Mouse (Mus musculus): ENCODE results near the gene Cybrd1.

The Cybrd1 gene

DNA sequence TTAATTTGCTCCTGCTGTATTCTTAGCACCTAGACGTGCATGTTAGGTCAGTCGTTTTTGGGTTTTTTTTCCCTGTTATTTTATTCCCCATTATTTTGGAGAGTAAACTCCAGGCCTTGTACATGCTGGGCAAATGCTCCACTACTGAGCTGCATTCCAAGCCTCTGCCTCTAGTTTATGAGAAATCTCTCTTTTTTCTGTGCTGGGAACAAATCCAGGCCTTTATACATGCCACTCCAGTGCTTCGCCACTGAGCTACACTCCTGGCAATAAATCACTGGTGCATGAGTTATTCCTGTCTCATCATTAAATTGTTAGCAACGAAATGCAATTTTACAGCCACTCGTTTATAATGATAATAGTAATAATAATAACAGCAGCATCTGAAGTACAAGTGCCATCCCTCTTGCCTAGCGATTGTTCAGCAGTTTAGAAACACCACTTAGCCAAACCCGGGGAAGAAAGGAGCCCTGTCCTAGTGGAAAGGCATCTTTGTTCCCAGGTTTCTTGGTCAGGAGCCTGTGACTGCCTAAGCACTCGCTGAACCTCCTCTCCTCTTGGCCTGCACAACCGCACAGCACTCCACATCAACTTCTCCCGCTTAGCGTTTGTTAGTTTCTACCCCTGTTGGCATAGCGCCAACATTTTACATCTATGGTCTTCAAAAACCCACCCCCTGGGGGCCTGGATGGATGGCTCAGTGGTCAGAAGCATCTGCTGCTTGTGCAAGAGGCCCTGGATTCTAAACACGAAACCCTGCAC lies 4.7 kb downstream of the Cybrd1 start:
- in situ Hi-C loops (cut with MboI, MseI): no loop called here

DNA sequence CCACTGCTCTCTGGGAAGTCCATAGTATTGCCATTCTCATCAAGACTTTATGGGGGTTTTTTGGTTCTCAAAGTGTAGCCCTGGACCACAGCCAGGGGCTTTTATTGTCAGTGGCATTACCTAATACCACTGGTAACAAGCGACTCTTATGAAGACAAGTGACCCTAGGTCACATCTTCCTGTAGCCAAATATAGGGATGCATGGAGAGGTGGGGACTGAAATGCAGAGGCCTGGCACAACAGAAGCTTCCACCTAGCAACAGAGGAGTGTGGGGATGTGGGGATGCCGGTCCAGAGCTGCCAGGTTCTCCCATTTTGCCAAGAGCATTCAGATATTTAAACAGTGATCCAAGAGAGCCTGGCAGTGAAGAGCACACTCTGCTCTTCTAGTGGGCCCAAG lies 5.9 kb downstream of the Cybrd1 start:
- in situ Hi-C loops (cut with MboI, MseI): no loop called here

DNA sequence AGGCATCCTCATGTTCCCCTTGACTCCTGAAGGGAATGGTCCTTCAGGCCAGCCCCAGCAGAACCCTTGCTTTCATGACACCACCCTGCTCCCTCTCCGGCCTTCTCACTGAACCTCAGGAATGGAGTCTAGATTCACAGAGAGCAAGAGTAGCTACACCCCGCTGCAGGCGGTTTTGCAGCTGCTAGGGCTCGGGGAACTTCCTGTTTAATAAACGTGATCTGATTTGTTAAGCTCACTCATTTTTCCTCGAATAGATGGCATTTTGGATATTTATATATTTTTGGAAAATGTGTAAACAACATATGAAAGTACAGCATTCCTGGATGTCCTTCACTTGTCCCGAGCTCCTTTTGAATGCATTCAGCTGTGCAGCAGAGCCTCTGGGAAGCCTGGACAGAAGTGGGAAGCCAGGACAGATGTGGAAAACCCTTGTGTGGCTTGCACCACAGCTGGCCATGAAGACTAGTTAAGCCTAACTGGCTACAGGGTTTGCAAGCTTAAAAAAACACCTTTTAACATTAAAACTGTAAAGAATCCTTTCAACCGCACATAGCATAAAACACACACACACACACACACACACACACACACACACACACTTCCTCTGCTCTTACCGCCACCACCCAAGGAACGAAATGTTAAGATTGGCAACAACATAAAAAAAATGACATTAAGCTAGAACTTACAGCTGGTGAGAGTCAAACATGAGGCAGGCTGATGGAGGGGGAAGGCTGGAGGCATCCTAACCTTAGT lies 10.2 kb downstream of the Cybrd1 start:
- in situ Hi-C loops (cut with MboI, MseI): no loop called here

DNA sequence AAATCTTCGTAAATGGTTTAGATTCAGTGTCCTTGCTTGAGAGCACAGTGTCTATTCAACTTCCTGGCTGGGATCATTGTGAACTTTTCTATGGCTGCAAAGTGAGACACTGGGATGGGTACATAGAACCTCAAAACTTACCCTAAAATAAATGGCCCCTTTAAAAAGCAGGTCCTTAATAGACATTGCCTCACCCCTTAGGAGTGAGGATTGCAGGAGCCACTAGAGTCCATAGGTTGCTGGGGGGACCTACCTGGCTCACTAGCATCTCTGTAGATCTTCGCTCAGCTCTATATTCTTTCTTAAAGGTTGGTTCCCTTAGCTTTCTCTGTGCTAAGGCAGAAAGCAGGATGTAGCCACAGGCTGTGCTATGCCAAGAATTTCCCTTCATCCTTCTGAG lies 12.6 kb downstream of the Cybrd1 start:
- in situ Hi-C loops (cut with MboI, MseI): no loop called here

DNA sequence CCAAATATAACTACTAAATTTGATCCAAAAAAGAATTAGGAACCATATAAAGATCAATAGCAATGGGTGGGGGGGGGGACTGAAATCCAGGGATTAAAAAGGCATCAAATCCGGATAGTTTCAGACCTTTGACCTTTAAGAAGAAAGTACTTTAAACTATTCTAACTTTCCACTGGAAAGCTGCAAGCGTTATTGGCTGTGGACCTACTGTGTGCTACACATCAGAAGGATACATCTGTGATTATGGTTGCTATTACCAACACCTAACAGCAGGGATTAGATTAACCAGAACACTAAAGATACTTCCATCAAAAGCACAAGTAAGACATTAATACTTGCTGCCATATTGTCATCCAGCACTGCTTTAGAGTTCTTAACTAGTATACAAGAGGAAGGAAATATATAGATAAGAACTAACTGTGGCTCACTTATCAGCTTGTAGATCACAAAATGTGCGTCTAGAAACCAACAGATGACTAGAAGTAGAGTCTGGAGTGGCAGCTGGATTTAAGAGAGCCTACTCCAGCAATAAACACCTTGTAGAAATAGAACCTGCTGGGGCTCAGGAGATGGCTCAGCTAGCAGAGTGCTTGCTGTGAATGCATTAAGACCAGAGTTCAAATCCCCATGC lies 14.3 kb downstream of the Cybrd1 start:
- in situ Hi-C loops (cut with MboI, MseI): no loop called here

DNA sequence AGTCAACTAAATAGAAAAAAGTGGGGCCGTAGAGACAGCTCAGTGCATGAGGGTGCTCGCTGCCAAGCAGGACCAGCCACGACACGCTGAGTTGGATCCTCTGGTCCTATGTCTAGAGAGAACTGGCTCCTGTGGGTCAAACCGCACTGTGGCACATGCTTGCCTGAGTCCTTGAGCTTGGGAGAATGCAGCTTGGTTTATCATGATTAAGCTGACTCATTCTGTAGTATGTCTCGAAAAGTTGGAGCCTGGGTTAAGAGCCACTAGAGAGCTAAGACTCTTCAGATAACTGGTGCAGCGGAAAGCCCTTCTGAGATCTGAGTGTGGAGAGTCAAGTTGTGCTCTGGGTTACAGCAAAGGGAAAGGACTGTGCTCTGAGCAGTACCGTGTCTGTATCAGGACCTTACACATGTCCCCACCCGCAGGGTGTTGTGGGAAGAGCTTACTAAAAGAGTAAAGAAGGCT lies 16.4 kb downstream of the Cybrd1 start:
- in situ Hi-C loops (cut with MboI, MseI): no loop called here

DNA sequence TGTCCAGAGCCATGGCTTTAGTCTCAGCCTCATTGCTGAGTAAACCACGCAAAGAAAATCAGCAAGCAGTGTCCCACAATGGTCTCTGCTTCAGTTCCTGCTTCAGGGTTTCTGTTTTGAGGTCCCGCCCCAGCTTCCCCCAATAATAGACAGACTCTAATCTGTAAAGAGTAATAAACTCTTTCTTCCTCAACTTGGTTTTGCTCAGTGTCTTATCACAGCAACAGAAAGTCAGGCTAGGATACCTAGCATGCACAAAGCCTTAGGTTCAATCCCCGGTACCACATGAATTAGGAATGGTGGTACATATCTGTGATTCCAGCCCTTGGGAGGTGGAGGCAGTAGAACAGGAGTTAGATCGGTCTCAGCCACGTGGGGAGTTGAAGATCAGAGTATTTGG lies 17.1 kb downstream of the Cybrd1 start:
- in situ Hi-C loops (cut with MboI, MseI): no loop called here

DNA sequence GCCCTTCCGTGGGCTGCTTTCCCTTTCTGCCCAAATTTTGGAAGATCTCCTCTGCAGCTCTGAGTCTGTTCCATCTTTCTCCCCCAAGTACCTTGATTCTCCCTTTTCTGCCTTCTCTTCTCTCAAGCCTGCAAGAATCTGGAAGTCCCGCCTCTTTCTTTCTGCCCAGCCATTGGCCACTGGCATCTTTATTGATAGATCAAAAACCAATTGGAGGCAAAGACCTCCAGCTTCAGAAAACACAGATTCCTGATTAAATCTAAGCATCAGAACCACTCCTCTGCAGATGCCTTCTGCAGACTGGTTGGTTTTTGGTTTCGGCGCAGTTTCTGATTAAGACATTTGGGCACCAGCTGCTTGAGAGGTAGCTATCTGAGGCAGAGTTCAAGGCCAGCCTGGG lies 22.9 kb downstream of the Cybrd1 start:
- in situ Hi-C loops (cut with MboI, MseI): no loop called here

DNA sequence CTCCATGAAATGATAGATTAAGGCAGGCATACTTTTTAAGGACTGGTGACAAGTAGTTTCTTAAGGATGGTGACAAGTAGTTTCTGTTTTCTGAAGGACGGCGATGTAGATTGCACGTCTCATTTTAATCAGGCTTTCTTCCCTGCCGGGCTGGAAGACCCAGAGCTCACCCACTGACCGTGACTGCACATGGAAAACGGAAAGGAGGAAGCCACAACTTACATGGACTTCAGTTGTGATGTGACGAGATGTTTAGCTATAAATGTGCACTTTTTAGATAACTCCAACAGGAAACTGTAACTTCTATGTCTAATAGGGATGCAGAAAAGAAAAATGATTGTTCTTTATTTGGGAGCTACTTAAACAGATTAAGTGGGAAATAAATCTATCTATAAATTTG lies 24.7 kb downstream of the Cybrd1 start:
- in situ Hi-C loops (cut with MboI, MseI): no loop called here

DNA sequence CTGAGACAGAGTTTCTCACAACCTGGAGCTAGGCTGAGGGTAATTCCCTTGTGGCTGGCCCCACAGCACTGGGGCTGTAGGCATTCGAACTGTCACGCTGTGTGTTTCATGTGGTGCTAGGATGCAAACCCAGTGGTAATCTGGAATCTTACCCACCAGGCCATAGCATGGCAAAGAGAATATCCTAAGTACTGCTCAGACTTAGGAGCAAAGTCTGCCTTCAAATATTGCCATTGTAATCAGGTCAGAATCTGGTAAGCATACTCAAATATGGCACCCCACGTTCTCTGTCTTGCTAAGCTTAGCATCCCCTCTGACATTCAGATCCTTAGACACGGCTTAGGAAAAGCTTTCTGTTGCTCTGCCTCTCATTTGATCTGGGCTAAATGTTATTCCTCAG lies 28.1 kb downstream of the Cybrd1 start:
- in situ Hi-C loops (cut with MboI, MseI): no loop called here

DNA sequence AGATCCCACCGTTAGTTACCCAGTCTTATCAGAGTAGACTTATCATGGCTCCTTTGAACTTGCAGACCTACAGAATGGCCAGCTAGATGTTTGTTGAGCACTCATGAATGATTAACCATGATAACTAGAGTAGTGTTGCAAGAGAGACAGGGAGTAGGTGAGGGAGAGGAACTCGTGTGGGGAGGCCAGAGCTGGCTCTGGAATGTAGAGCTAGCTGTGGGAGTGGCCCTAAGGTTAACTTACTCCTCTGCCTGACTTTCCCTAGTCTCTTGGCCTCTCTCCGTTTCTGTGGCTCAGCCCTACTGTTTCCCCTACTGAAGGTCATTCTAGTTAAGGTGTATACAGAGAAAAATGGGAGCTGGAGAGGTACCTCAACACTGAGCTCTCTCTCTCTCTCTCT lies 28.5 kb downstream of the Cybrd1 start:
- in situ Hi-C loops (cut with MboI, MseI): no loop called here

DNA sequence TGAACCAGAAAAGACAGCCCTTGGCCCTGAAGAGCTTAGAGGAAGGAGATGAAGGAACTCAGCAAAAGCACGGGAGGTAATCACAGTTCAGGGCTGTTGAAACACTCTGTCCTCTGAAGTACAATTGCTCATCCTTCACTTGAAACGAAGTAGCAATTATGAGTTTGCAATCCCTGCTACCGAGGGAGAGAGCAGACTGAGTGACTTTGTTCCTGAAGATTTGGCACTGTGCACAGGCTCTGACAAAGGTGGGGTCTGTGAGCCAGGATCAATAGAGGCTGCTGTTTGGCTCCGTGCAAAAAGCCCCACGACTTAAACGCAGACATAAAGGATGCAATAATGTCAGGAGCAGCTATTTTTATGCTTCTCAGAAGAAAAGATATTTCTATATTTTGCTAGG lies 30.1 kb downstream of the Cybrd1 start:
- in situ Hi-C loops (cut with MboI, MseI): no loop called here

DNA sequence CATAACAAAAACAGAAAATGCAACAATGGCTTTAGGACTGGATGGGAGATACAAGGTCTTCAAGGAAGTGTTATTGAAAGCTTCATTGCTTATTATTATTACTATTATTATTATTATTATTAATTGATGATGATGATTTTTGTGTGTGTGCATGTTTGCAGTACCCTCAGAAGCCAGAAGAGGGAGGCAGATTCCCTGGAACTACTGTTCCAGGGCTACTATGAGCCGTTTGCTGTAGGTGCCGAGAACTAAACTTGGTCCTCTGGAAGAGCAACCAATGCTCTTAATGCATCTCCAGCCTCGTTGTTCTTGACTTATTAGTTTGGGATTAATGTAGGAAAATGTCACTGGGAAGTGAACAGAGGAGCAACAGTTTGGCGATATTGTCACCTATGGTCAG lies 34.4 kb downstream of the Cybrd1 start:
- in situ Hi-C loops (cut with MboI, MseI): loop anchor here (25.0 kb wide), 1 partner anchor 1035 kb away; no protein-coding TSS in a partner anchor

DNA sequence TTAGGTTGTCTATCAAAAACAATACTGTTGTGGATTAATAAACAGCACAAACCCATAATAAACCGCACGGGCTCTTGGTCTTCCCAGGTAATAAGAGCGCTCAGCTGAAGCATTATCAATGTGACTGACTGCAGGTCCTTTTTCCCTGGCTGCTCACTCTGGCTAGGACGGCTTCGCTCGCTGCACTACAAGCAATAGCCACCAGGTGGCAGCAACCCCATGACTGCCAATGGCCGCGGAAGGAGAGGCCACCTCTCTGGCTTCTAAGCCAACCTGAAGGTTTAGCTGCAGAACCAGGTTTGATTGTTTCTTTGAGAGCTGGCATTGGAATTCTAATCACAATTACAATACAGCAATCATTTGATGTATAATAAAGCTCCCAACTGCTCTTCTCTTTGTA lies 37.8 kb downstream of the Cybrd1 start:
- in situ Hi-C loops (cut with MboI, MseI): loop anchor here (25.0 kb wide), 1 partner anchor 1032 kb away; no protein-coding TSS in a partner anchor

DNA sequence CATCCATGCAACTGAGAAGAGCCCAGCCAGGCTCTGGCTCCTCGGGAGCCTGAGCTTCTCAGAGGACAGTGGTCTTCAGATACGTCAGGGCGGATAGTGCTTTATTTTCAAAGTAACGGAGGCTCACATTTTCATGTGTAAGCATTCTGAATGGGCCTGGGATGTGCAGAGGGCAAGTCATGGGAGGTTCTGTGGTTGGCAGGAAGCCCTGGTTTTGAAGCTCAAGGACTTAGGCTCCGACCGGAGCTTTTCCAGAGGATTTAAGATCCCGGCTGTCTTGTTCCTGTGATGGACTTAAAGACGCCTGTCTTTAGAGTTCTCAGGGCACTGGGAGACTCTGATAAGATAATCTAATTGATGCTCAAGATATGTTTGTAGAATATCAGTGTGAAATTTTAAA lies 38.7 kb downstream of the Cybrd1 start:
- in situ Hi-C loops (cut with MboI, MseI): loop anchor here (25.0 kb wide), 1 partner anchor 1031 kb away; no protein-coding TSS in a partner anchor

DNA sequence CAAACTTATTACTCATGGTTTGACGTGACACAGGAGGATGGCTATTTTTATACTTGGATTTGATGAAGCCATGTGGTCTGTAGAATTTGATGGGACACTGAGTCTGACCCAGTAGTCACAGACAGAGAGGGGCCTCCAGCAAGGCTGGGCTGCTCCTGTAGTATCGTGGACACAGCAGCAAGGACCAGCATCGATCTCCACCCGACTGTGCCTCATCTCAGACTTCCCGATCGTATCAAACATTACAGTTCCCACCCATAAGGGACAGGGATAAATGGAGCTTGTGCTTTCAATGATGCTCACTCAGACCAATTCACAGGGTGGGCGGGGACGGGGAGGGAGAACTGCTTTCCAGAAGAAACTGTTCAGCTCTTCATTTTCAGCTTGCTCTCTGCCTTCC lies 40.2 kb downstream of the Cybrd1 start:
- in situ Hi-C loops (cut with MboI, MseI): loop anchor here (25.0 kb wide), 1 partner anchor 1029 kb away; no protein-coding TSS in a partner anchor

DNA sequence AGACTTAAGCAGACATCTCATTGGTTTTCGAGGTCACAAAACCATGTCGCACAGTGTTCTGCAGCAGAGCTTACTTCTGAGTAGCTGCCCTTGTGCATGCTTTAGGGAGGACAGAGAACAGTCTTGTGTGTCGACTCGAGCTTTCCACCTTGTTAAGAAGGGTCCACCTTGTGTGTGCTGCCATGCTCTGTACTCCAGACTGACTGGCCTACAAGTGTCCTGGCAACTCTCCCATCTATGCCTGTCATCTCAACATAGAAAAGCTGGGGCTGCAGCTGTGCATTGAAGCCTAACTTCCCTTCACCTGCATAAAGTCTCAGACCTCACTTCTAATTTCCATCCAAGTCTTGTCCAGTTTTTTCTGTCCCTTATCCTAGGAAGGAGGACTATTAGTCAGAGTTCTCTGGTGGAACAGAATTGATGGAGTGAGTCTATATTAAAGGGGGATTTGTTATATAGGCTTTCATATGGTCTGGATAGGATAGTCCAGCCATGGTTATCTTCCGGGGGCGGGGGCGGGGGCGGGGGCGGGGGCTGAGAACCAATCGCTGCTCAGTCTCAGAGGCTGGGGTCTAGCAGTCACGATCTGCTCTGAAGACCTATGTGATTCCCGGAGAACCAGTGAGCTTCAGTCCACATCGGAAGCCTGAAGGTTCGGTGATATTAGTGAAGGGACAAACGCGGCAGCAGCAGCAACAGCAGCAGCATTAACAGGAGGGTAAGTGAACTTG lies 42.0 kb downstream of the Cybrd1 start:
- in situ Hi-C loops (cut with MboI, MseI): loop anchor here (25.0 kb wide), 1 partner anchor 1028 kb away; no protein-coding TSS in a partner anchor

DNA sequence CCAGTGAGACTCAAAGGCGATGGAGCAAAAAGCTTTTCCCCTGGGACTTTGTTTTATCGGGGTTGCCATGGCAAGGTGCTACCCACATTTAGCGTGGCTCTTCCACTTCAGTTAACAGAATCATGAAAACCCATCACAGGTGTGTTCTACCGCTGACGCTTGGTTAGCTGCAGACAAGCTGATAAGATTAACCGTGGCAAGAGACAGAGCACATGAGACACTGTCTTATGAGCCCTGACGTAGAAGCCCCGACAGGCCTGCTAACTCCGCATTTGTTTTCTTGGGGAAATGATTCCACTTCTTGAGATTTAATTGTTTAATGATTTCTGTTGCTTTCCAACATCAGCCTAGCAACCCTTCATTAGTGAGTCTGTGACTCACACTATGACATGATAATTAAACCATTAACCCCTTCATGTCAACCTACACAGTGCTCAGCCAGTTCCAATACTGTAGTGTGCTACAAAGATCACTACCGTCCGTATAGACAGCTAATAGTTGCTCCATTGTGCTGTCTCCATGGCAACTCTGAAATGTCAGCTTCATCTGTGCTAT lies 42.7 kb downstream of the Cybrd1 start:
- in situ Hi-C loops (cut with MboI, MseI): loop anchor here (25.0 kb wide), 1 partner anchor 1027 kb away; no protein-coding TSS in a partner anchor

DNA sequence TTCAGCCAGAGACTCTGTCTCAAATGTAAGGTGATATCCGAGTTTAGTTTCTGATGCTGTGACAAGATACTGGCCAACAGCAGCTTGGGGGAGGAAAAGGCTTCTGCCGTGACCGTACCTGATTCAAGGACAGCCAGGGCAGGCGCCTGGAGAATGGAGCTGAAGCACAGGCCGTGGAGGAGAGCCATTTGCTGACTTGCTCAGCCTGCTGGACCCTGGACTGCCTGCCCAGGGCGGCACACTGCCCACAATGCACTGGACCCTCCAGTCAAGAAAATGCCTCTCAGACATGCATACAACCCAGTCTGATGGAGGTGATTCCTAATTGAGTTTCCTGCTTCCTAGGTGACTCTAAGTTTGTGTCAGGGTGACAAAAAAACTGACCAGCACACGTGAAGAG lies 43.8 kb downstream of the Cybrd1 start:
- in situ Hi-C loops (cut with MboI, MseI): loop anchor here (25.0 kb wide), 1 partner anchor 1026 kb away; no protein-coding TSS in a partner anchor

DNA sequence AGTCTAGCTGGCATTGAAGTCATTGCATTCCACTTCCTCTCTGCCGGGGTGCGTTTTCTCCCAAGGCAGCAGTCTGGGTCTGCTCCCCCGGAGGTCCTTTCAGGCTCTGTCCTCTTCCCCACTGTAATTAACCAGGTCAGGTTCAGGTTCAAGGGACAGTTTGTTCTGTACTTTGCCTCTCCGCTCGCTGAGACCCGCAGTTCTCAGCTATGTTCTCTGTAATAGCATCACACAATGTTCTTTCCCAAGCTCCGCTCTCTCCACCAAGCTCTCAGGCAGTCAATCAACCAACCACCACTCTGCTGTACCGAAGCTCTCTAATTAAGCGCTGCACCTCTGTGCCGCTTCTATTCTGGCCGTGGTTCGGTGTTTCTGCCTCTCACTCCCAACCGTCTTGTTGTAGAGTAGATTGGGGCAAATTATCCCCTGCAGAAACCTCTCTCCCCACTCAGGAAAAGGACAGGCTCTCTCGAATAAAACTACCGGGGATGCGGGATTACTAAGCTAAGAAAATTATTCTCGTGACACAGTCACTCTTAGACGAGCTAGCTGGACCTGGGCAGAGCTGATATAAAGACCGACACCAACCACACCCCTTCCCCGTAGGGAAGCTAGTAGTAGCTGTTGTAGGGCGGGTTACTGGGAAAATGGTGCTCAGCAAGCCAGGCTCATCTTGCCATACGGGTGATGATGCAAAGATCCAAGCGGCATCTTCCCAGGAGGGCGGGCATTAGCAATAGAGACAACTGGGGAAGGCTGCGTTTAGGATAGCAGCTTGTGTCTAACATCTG lies 45.3 kb downstream of the Cybrd1 start:
- in situ Hi-C loops (cut with MboI, MseI): loop anchor here (25.0 kb wide), 1 partner anchor 1024 kb away; no protein-coding TSS in a partner anchor
